Mouse (Mus musculus) C2C12 (cell line): ENCODE measurements around the gene Prss29. TPM values are rescaled to one million over a fixed set of nuclear protein-coding genes. Genes with fewer than 3 reads are reported as not detected.

Experiments used
- H3K27me3 ChIP-seq: one replicate; pipeline ENCODE4 v1.6.1; 2011; ENCODE audit not compliant: control insufficient read depth, insufficient read depth, insufficient read length
- H3K36me3 ChIP-seq: one replicate; pipeline ENCODE4 v1.6.1; 2011; ENCODE audit not compliant: control insufficient read depth, insufficient read depth
- H3K4me3 ChIP-seq: one replicate; pipeline ENCODE4 v1.5.1; 2011; ENCODE audit warnings: mild to moderate bottlenecking, control low read depth; ENCODE audit not compliant: poor library complexity, insufficient read depth, severe bottlenecking
- H3K79me2 ChIP-seq: one replicate; pipeline ENCODE4 v1.6.1; 2011; ENCODE audit not compliant: control insufficient read depth, insufficient read depth
- H3K79me3 ChIP-seq: one replicate; pipeline ENCODE4 v1.6.1; 2011; ENCODE audit warnings: low read depth, control low read depth
- H3ac ChIP-seq: one replicate; pipeline ENCODE3; 2011; ENCODE audit warnings: low read depth; ENCODE audit not compliant: control insufficient read depth, insufficient read length
- CEBPB ChIP-seq: IDR thresholded peaks from one replicate; pipeline ENCODE4 v1.6.1; 2011; ENCODE audit warnings: low read depth, mild to moderate bottlenecking, control low read depth, moderate library complexity
- CTCF ChIP-seq: IDR thresholded peaks from one replicate; pipeline ENCODE4 v1.5.1; 2011; ENCODE audit not compliant: control insufficient read depth, insufficient read depth, insufficient read length
- FOSL1 ChIP-seq: IDR thresholded peaks from one replicate; pipeline ENCODE4 v1.8.0; 2011; ENCODE audit warnings: mild to moderate bottlenecking, low read length; ENCODE audit not compliant: poor library complexity, insufficient read depth, severe bottlenecking
- MAX ChIP-seq: IDR thresholded peaks from one replicate; pipeline ENCODE4 v1.6.1; 2011; ENCODE audit warnings: mild to moderate bottlenecking, control low read depth
- MYOD1 ChIP-seq: IDR thresholded peaks from one replicate; pipeline ENCODE4 v1.6.1; 2011; ENCODE audit warnings: low read depth; ENCODE audit not compliant: control insufficient read depth, insufficient read length
- MYOG ChIP-seq: IDR thresholded peaks from one replicate; pipeline ENCODE4 v1.6.1; 2011; ENCODE audit not compliant: control insufficient read depth, insufficient read length; ENCODE audit errors: extremely low read depth
- USF1 ChIP-seq: IDR thresholded peaks from one replicate; pipeline ENCODE4 v1.6.1; 2011; ENCODE audit warnings: low read depth, mild to moderate bottlenecking, control low read depth, moderate library complexity
- long read RNA-seq, 2 experiments: library from polyadenylated mRNA; unstranded; transcript quantifications; one replicate each; pipeline ENCODE4 v2.0.0; 2019 to 2020
- polyA plus RNA-seq: library from polyadenylated mRNA; unstranded; fragments of >200 nt; fragmentation: generic; extraction: Trizol; gene quantifications from one replicate; pipeline ENCODE4 v1.2.1, GENCODE M21; 2012; ENCODE audit warnings: missing spikeins

Gene Prss29
- polyA plus RNA-seq = not detected
- long read RNA-seq, experiment 1 = 0 reads
- long read RNA-seq, experiment 2 = 0 reads

DNA sequence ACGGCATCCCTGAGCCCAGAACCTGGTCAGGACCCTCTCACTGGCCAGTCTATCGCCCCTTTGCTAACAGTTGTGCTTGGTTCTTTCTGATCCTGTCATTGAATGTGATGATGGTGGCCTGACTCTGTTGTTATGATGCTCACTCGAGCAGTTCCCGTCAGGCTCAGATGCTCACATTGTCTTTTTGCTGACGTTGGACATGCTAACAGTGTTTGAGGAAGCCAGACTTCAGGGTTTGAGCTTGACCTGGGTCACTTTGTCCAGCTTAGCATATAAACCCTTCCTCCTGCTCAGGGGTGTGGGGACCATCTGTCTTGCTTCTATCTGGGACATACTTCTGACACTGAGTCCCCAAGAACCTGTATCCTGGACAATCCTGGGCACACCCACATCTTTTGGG, at the start of gene Prss29:
Prss29 (plus strand) TSS at position 301 of the 400 bp plus-strand sequence.
- H3K27me3 ChIP-seq = peaks cover 59% of the 10 kb centered on the region

DNA sequence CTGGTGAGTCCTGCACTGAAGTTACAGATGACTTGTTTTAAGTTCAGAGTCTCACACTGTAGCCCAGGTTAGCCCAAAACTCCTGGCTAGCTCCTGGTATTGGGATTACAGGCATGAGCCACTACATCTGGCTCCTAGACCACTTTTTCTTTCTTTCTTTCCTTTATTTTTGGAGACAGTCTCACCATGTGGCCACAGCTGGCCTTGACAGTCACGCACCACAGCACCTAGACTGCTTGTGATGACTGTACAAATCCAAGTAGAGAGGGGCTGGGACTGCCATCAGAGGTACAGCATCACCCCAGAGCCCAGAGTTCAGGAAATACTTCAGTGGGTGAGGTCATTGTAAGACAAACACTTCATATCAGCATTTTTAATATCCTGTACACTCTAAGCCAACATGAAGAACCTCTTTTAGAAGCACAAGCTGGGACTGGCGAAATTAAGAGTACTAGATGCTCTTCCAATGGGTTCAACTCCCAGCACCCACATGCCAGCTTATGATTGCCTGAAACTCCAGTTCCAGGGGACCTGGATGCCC, 47.6 kb upstream of the Prss29 start:
- TF ChIP-seq CTCF (no peak), FOSL1 (no peak), MAX (no peak), CEBPB (no peak), USF1 (no peak), MYOG (no peak), MYOD1 (no peak)
- Histone ChIP-seq H3K79me3 (peaks cover 69% of the 10 kb centered on the region), H3K79me2 (peaks cover 74% of the 10 kb centered on the region), H3K27me3 (no peaks in the 10 kb centered on the region), H3K36me3 (peaks cover 58% of the 10 kb centered on the region), H3K4me3 (peak overlapping the region; percentile 99), H3ac (no peak overlapping the region)

More for the DNA sequence above, at the start of gene Prss29:
- TF ChIP-seq FOSL1 (no peak), MAX (no peak), CEBPB (no peak), MYOD1 (no peak), CTCF (no peak), MYOG (no peak), USF1 (no peak)
- Histone ChIP-seq H3K79me2 (no peaks in the 10 kb centered on the region), H3ac (no peak within 1 kb of the TSS), H3K4me3 (no peak within 1 kb of the TSS), H3K79me3 (no peaks in the 10 kb centered on the region), H3K36me3 (no peaks in the 10 kb centered on the region)

DNA sequence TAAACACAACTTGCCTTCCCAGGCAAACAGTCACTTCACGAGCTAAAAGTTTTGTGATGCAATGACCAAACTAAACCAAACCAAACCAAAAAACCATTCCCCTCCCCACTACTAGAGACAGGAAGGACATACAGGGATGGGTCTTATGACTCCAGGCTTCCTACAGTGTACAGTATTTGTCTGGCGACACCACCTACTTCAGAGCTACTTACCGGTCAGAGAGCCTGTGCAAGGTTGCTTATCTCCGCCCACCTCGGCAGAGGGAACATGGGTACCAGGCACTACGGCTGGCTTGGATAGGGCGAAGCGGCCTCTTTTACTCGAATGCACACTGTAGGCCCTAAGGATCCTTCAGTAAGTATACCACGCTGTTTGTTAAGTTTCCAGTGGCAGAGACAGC, 46.1 kb upstream of the Prss29 start:
- peak overlapping the region; percentile 98 for H3ac ChIP-seq
- H3K79me3 ChIP-seq = peaks cover 58% of the 10 kb centered on the region
- peaks cover 44% of the 10 kb centered on the region for H3K36me3 ChIP-seq
- no peak for TF ChIP-seq MYOD1
- TF ChIP-seq USF1 = no peak
- no peak for TF ChIP-seq CEBPB
- no peak for TF ChIP-seq CTCF
- no peak for TF ChIP-seq MYOG
- TF ChIP-seq FOSL1 = no peak
- TF ChIP-seq MAX = no peak
- H3K4me3 ChIP-seq = peak overlapping the region; percentile 99
- peaks cover 59% of the 10 kb centered on the region for H3K79me2 ChIP-seq
- H3K27me3 ChIP-seq = peaks cover 9% of the 10 kb centered on the region

DNA sequence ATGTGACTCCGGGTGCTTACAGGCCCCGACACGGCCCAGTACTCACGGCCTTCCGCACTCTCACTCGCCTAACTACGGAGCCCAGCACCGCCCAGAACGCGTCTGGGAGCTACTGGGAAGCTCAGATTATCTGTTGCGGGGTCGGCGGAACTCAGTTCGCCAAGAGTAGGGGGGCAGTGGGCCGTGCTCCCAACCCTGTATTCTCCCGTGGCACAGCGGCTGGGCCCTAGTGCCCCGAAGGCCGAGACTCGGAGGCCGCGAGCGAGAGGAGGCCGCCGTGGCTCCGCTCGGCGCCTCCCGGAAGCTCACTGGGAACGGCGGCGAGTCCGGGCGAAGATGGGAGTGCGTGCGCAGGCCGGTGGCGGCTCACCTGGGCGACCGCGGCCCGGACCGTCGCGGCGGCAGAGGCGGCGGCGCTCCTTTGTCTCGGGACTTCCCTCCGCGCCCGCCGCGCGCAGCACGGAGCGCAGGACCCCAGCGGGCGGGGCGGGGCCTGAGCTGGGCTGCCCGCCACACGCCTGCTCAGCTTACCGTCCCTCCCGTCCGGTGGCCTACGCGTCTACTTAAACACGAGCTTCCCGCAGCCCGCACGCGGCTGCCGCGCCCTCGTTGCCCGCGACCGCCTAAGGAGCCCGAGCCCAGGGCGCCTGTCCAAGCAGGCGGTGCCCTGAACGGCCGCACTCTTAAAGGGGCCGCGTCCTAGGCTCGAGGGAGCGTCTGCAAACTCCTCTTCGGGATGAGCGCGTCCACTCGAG, 45.3 kb upstream of the Prss29 start:
- H3K79me2 ChIP-seq = peaks cover 51% of the 10 kb centered on the region
- peak overlapping the region; percentile 99 for H3K4me3 ChIP-seq
- H3K36me3 ChIP-seq = peaks cover 36% of the 10 kb centered on the region
- peaks cover 16% of the 10 kb centered on the region for H3K27me3 ChIP-seq
- peak overlapping the region; percentile 98 for H3ac ChIP-seq
- TF ChIP-seq MAX (peak; percentile 96), CTCF (no peak), CEBPB (no peak), USF1 (no peak), FOSL1 (no peak), MYOD1 (no peak), MYOG (no peak)
- peaks cover 50% of the 10 kb centered on the region for H3K79me3 ChIP-seq

DNA sequence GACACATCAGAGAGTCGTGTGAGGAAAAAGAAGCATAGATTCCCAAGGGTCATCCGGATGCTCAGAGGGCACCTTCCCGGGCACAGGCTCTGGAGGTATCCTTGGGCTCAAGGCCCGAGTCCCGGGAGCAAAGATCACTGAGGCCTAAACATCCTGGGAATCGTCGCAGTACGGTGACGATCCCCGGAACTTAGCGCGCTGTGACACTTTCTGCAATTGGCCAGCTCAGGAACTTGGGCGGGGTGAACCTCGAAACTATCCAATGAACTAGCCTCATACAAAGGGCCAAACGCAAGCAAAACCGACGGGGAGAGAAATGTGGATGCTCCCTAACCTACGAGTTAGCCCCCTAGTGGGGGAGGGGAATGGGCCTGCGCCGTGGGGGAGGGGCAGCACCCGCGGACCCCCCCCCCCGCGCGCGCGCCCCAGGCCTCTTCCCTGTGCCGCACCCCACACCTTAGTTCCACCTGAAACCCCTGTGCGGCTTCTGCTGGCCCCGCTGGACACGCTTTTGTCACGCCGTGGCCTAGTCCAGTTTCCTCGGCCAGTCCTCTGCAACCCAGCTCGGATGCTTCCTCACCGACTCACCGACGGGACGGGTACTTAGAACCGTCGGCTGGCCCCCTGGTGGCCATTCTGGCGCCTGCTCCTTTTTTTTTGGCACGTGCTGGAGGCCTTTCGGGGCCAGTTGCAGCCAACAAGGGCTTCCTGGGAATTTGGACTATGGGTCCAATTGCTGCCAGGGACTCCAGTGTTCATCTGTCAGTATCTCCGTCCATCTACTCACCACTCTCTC, 44.5 kb upstream of the Prss29 start:
- Histone ChIP-seq H3K4me3 (peak overlapping the region; percentile 99), H3K36me3 (peaks cover 28% of the 10 kb centered on the region), H3ac (peak overlapping the region; percentile 98), H3K27me3 (peaks cover 16% of the 10 kb centered on the region), H3K79me3 (peaks cover 42% of the 10 kb centered on the region), H3K79me2 (peaks cover 43% of the 10 kb centered on the region)
- TF ChIP-seq FOSL1 (no peak), CTCF (no peak), MAX (peak; percentile 76), MYOD1 (no peak), USF1 (peak; percentile 59), MYOG (no peak), CEBPB (no peak)
